Comparison of ENCODE assay signal across 13 mouse cellular contexts in the genomic region with DNA sequence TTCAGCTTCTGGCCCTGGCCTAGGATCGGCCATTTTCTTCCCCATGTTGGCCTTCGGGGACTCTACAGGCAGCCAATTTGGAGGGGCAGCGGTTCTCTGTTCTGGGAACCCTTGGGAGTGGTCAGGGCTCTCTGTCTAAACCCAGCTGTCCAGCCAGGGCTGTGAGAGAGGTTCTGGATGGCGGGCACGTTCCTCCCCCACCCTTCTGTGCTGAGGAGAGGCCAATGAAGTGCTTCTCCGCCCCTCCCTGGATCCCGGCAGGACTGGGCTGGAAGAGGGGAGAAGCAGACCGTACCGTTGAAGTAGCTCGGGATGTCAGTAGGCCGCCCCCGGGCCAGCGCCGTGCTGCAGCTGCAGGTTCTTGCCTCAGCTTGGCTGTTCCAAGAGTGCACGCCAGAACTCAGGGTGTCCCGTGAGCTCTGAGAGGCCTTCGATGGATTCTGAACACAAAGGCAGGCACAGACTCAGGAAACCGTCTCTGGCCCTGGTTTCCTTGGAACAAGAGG. TPM values are rescaled to one million over a fixed set of nuclear protein-coding genes. Genes with fewer than 3 reads are reported as not detected.
DNase-seq lines count a peak whose midpoint lies in the region; ATAC-seq lines count a peak whose summit lies in the region.
"Had no signal": no experiment of that assay in that cellular context is flagged by ENCODE, and none has a peak within 500 bp of the region (broad histone marks: within the 10 kb centered on the region; RNA-seq: fewer than 3 reads in every experiment).

No protein-coding gene starts in this region.

- H3K9me3 ChIP-seq in kidney, embryonic 14.5 days (ENCODE audit: control insufficient read depth, low read length) = no peaks in the 10 kb centered on the region
- no peaks in the 10 kb centered on the region for H3K9me3 ChIP-seq in limb, embryonic 10.5 days (replicated peaks)
- no peaks in the 10 kb centered on the region for H3K9me3 ChIP-seq in liver, embryonic 11.5 days (ENCODE audit: control insufficient read depth, low read length)
- H3K9me3 ChIP-seq in midbrain, embryonic 13.5 days = no peaks in the 10 kb centered on the region
- H3K9me3 ChIP-seq: hindbrain, embryonic 13.5 days had no signal

- H3K9ac ChIP-seq in kidney, embryonic 14.5 days (ENCODE audit: low read depth, low read length) = 0 out of 2 replicates have a peak overlapping the region, but pooled peaks have one; percentile 18
- no peak overlapping the region for H3K9ac ChIP-seq in liver, embryonic 11.5 days (ENCODE audit: low read depth, low read length)
- H3K9ac ChIP-seq in midbrain, embryonic 13.5 days (replicated peaks) = no peak overlapping the region
- H3K9ac ChIP-seq: forebrain, postnatal 0 days; hindbrain, embryonic 13.5 days had no signal

- WGBS in kidney, embryonic 14.5 days = 60% methylated on average over 18 of the region's 18 CpGs
- 62% methylated on average over 18 of the region's 18 CpGs for WGBS in limb, embryonic 10.5 days
- 74% methylated on average over 18 of the region's 18 CpGs for WGBS in liver, embryonic 11.5 days
- WGBS in midbrain, embryonic 13.5 days = 67% methylated on average over 18 of the region's 18 CpGs

- no peak for DNase-seq in kidney, adult 18-20 months
- peak; percentile 77 for DNase-seq in gastrocnemius, postnatal 25 days
- no peak for DNase-seq in limb, embryonic 10.5 days (ENCODE audit: low spot score)
- DNase-seq in right cerebral cortex, postnatal 4 days = no peak
- DNase-seq in liver, embryonic 11.5 days (ENCODE audit: low spot score) = no peak
- DNase-seq: forebrain, postnatal 0 days had no signal

- no peaks in the 10 kb centered on the region for H3K4me1 ChIP-seq in kidney, embryonic 14.5 days (ENCODE audit: control insufficient read depth, insufficient read depth, low read length)
- peaks cover 10% of the 10 kb centered on the region; the same call in 1 of the 2 replicates for H3K4me1 ChIP-seq in brown adipose tissue, adult 24 weeks (ENCODE audit: control insufficient read depth, insufficient read depth, insufficient read length, low read length)
- H3K4me1 ChIP-seq in limb, embryonic 10.5 days = peaks cover 15% of the 10 kb centered on the region
- H3K4me1 ChIP-seq in liver, embryonic 11.5 days (replicated peaks; ENCODE audit: control insufficient read depth, insufficient read depth, low read length) = peaks cover 5% of the 10 kb centered on the region; the same call in 1 of the 2 replicates
- H3K4me1 ChIP-seq in midbrain, embryonic 13.5 days (replicated peaks) = no peaks in the 10 kb centered on the region

- no peak overlapping the region for H3K4me2 ChIP-seq in kidney, embryonic 14.5 days (replicated peaks; ENCODE audit: low read depth, low read length)
- H3K4me2 ChIP-seq in liver, embryonic 11.5 days = no peak overlapping the region
- no peak overlapping the region for H3K4me2 ChIP-seq in midbrain, embryonic 13.5 days (replicated peaks)
- H3K4me2 ChIP-seq: hindbrain, embryonic 13.5 days had no signal

- peaks cover 64% of the 10 kb centered on the region for H3K36me3 ChIP-seq in kidney, embryonic 14.5 days (ENCODE audit: control insufficient read depth, insufficient read depth, low read length)
- peaks cover 70% of the 10 kb centered on the region for H3K36me3 ChIP-seq in limb, embryonic 10.5 days
- no peaks in the 10 kb centered on the region; the same call in none of the 2 replicates for H3K36me3 ChIP-seq in liver, embryonic 11.5 days (ENCODE audit: control insufficient read depth, insufficient read depth, low read length)
- H3K36me3 ChIP-seq in midbrain, embryonic 13.5 days = peaks cover 85% of the 10 kb centered on the region

- no peak overlapping the region for H3K4me3 ChIP-seq in kidney, embryonic 14.5 days (ENCODE audit: low read length)
- H3K4me3 ChIP-seq in brown adipose tissue, adult 24 weeks (ENCODE audit: insufficient read depth, low read depth, low read length) = no peak overlapping the region
- H3K4me3 ChIP-seq in limb, embryonic 10.5 days = no peak overlapping the region
- no peak overlapping the region for H3K4me3 ChIP-seq in liver, embryonic 11.5 days (ENCODE audit: low read depth, low read length)
- no peak overlapping the region for H3K4me3 ChIP-seq in midbrain, embryonic 13.5 days (replicated peaks)
- H3K4me3 ChIP-seq: hindbrain, embryonic 13.5 days had no signal

- no peak for ATAC-seq in kidney, embryonic 14.5 days (ENCODE audit: low FRiP score, low TSS enrichment)
- no peak for ATAC-seq in liver, embryonic 11.5 days (replicated peaks; ENCODE audit: low FRiP score)
- no peak for ATAC-seq in midbrain, embryonic 13.5 days
- ATAC-seq: forebrain, postnatal 0 days had no signal

- no peak overlapping the region for H3K27ac ChIP-seq in kidney, embryonic 14.5 days (ENCODE audit: low read depth, low read length)
- peak overlapping the region; percentile 60 for H3K27ac ChIP-seq in brown adipose tissue, adult 24 weeks (replicated peaks; ENCODE audit: low read depth, low read length)
- peak overlapping the region; percentile 53 for H3K27ac ChIP-seq in limb, embryonic 10.5 days
- no peak overlapping the region; the same call in 1 of the 2 replicates for H3K27ac ChIP-seq in liver, embryonic 11.5 days (ENCODE audit: low read depth, low read length)
- no peak overlapping the region for H3K27ac ChIP-seq in midbrain, embryonic 13.5 days
- H3K27ac ChIP-seq: hindbrain, embryonic 13.5 days had no signal

- H3K27me3 ChIP-seq in kidney, embryonic 14.5 days (ENCODE audit: control insufficient read depth, insufficient read depth, low read length) = no peaks in the 10 kb centered on the region
- peaks cover 14% of the 10 kb centered on the region for H3K27me3 ChIP-seq in limb, embryonic 10.5 days (ENCODE audit: low read depth, poor library complexity, severe bottlenecking)
- H3K27me3 ChIP-seq in liver, embryonic 11.5 days (replicated peaks; ENCODE audit: control insufficient read depth, insufficient read depth, low read length) = peaks cover 2% of the 10 kb centered on the region; the same call in 1 of the 2 replicates
- H3K27me3 ChIP-seq in midbrain, embryonic 13.5 days = peaks cover 7% of the 10 kb centered on the region
- H3K27me3 ChIP-seq: CH12.LX had no signal

RNA-seq across cellular contexts. Expression of gene Spata32, which starts 5.8 kb away (rescaled TPM):
- polyA plus RNA-seq in kidney, embryonic 14.5 days (2014; fragmentation: Nextera tagmentation; extraction: Ambion mirVana) = not detected in 2 replicates
- polyA plus RNA-seq in brown adipose tissue, adult 24 weeks (2012; ENCODE audit: insufficient read depth, insufficient read length, missing spikeins) = not detected in 2 replicates
- total RNA-seq in gastrocnemius, postnatal 25 days (2021) = not detected
- polyA plus RNA-seq in limb, embryonic 10.5 days (2016; fragmentation: Nextera tagmentation; extraction: Ambion mirVana) = not detected in 2 replicates
- not detected in 2 replicates for polyA plus RNA-seq in liver, embryonic 11.5 days (2014; fragmentation: Nextera tagmentation; extraction: Ambion mirVana)
- polyA plus RNA-seq in midbrain, embryonic 13.5 days (2015; fragmentation: Nextera tagmentation; extraction: Ambion mirVana) = 0.43 and 0.48 TPM in 2 replicates
- total RNA-seq: CH12.LX had no signal
- polyA plus RNA-seq: lung, postnatal 0 days; thymus, postnatal 0 days had no signal

RNA-seq across cellular contexts. Expression of gene 1700023F06Rik, which starts 15.6 kb away (rescaled TPM):
- polyA plus RNA-seq in kidney, embryonic 14.5 days (2014; fragmentation: Nextera tagmentation; extraction: Ambion mirVana) = 0.26 and 0.29 TPM in 2 replicates
- polyA plus RNA-seq in brown adipose tissue, adult 24 weeks (2012; ENCODE audit: insufficient read depth, insufficient read length, missing spikeins) = not detected in 2 replicates
- total RNA-seq in gastrocnemius, postnatal 25 days (2021) = not detected
- polyA plus RNA-seq in limb, embryonic 10.5 days (2016; fragmentation: Nextera tagmentation; extraction: Ambion mirVana) = 0.29 and 0.30 TPM in 2 replicates
- polyA plus RNA-seq in liver, embryonic 11.5 days (2014; fragmentation: Nextera tagmentation; extraction: Ambion mirVana) = 0.15 TPM in 1 of 2 replicates, not detected in the other
- polyA plus RNA-seq in midbrain, embryonic 13.5 days (2015; fragmentation: Nextera tagmentation; extraction: Ambion mirVana) = 0.70 and 0.71 TPM in 2 replicates
- total RNA-seq: CH12.LX had no signal

RNA-seq across cellular contexts. Expression of gene Map3k14, which starts 43.3 kb away (rescaled TPM):
- polyA plus RNA-seq in kidney, embryonic 14.5 days (2014; fragmentation: Nextera tagmentation; extraction: Ambion mirVana) = 3.3 and 4.8 TPM in 2 replicates
- polyA plus RNA-seq in brown adipose tissue, adult 24 weeks (2012; ENCODE audit: insufficient read depth, insufficient read length, missing spikeins) = 1.5 and 3.8 TPM in 2 replicates
- 1 to 10 TPM; 2.8 to 4.1 TPM for total RNA-seq in gastrocnemius, postnatal 25 days (2021)
- 2.8 TPM in 2 replicates for polyA plus RNA-seq in limb, embryonic 10.5 days (2016; fragmentation: Nextera tagmentation; extraction: Ambion mirVana)
- polyA plus RNA-seq in liver, embryonic 11.5 days (2014; fragmentation: Nextera tagmentation; extraction: Ambion mirVana) = 1.1 and 1.6 TPM in 2 replicates
- polyA plus RNA-seq in midbrain, embryonic 13.5 days (2015; fragmentation: Nextera tagmentation; extraction: Ambion mirVana) = 3.6 and 5.0 TPM in 2 replicates

RNA-seq across cellular contexts. Expression of gene Fmnl1, which starts 53.1 kb away (rescaled TPM):
- polyA plus RNA-seq in kidney, embryonic 14.5 days (2014; fragmentation: Nextera tagmentation; extraction: Ambion mirVana) = 1.1 and 4.0 TPM in 2 replicates
- polyA plus RNA-seq in brown adipose tissue, adult 24 weeks (2012; ENCODE audit: insufficient read depth, insufficient read length, missing spikeins) = 2.8 and 3.8 TPM in 2 replicates
- total RNA-seq in gastrocnemius, postnatal 25 days (2021) = 1 to 10 TPM; 4.7 to 4.9 TPM
- 0.49 and 0.73 TPM in 2 replicates for polyA plus RNA-seq in limb, embryonic 10.5 days (2016; fragmentation: Nextera tagmentation; extraction: Ambion mirVana)
- polyA plus RNA-seq in liver, embryonic 11.5 days (2014; fragmentation: Nextera tagmentation; extraction: Ambion mirVana) = 6.3 and 6.9 TPM in 2 replicates
- 1.7 and 3.7 TPM in 2 replicates for polyA plus RNA-seq in midbrain, embryonic 13.5 days (2015; fragmentation: Nextera tagmentation; extraction: Ambion mirVana)

Comparison
In these comparisons a context has a peak if more than half of its experiments do, and no peak if none do; other contexts are left out.
1. H3K27ac ChIP-seq: peak in brown adipose tissue, adult 24 weeks (single experiment) and limb, embryonic 10.5 days (single experiment); none in kidney, embryonic 14.5 days (single experiment), liver, embryonic 11.5 days (single experiment) and midbrain, embryonic 13.5 days (single experiment).